Mouse (Mus musculus): ENCODE results near the gene Slc22a15. TPM values are rescaled to one million over a fixed set of nuclear protein-coding genes. Genes with fewer than 3 reads are reported as not detected.

Gene Slc22a15
- polyA plus RNA-seq (2015; fragmentation: Nextera tagmentation; extraction: Ambion mirVana), result 4.1 and 5.2 TPM in 2 replicates

DNA sequence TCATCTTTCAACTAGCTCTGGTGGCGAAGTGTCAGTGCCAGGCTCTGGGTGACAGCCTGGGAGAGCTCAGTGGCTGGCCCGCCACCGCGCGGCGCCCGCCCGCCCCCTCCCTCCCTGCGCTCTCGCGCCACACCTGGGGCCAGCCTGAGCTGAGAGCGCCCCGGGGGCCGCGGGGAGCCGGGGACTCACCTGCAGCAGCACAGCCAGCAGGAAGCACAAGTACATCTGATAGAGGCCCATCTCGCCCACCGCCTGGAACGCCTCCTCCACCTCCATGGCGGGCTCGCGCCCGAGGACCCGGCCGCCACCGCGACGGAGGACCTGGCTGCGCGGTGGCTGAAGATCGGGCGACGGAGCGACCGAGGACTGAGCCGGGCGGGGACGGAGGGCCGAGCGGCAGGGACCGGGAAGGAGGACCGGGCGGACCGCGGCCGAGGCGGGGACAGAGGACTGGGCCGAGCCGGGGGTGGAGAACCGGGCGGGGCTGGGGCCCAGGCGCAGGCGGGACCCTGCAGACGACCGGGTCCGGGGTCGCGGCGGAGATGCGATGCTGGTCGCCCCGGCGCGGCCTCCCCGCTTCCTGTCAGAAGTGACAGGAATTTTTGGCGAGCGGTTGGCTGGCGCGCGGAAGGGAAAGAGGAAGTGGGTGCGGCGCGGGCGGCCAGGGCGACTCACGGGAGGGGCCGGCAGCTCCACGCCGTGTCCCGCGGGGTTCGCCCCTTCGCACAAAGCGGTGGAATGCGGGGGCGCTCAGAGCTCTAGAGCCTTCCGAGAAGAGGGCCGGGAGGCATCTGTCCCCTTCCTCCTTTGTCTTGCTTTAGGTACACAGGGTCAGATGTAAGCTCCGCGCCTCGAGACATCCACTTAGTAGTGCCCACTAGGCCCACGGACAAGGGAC, at the start of gene Slc22a15:
Gene Slc22a15 (minus strand): TSS at position 611 of the 898 bp plus-strand sequence.
- peak; percentile 90 for ATAC-seq (ENCODE audit: low FRiP score, low TSS enrichment)
- Histone ChIP-seq H3K36me3 (ENCODE audit: control insufficient read depth, insufficient read depth, low read length) (no peaks in the 10 kb centered on the region), H3K9me3 (ENCODE audit: control insufficient read depth, low read length) (no peaks in the 10 kb centered on the region), H3K9ac (ENCODE audit: low read length) (peak within 1 kb of the TSS; percentile 97), H3K4me1 (replicated peaks; ENCODE audit: control insufficient read depth, insufficient read depth) (0 out of 2 replicates have a peak, but pooled peaks cover 3% of the 10 kb centered on the region), H3K4me3 (ENCODE audit: low read depth, low read length) (peak within 1 kb of the TSS; percentile 92), H3K27me3 (ENCODE audit: control insufficient read depth, insufficient read depth, low read length) (no peaks in the 10 kb centered on the region), H3K27ac (replicated peaks) (peak within 1 kb of the TSS; percentile 93), H3K4me2 (replicated peaks; ENCODE audit: low read depth) (peak within 1 kb of the TSS; percentile 87)
- peak; percentile 82 for DNase-seq (ENCODE audit: low spot score)
- under 1% methylated on average over 84 of the region's 92 CpGs for WGBS
- no peak for TF ChIP-seq EP300 (optimal IDR thresholded peaks at IDR 0.05)
- TF ChIP-seq CTCF (IDR thresholded peaks at IDR 0.05; ENCODE audit: low read depth), result peak; percentile 19; the same call in 1 of the 2 replicates

DNA sequence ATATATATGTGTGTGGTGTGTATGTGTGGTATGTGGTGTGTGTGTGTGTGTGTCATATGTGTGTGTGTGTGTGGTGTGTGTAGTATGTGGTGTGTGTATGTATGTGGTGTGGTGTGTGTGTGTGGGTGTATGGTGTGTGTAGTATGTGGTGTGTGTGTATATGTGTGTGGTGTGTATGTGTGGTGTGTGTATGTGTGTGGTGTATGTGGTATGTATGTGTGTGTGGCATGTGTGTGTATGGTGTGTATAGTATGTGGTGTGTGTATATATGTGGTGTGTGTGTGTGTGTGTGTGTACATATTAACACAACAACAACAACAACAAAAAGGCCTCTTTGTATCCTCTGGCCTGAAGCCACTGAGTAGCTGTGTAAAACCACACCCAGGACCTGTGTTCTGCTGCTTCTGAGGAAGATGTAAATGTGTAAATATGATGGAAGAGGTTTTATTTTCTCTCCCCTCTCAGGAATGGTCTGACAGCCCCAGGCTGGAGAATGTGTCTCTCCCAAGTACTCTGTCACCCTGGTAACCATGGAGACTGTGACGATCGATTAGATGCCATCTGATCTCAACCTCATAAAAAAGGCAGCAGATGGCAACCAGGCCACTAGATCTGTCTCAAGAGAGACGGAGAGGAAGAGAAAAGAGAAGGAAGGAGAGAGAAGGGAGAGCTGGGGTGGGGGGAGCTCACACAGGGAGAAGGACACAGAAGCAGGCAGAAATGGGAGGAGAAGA, 42.7 kb upstream of the Slc22a15 start:
- no peak overlapping the region for H3K4me2 ChIP-seq (replicated peaks; ENCODE audit: low read depth)
- no peak for DNase-seq (ENCODE audit: low spot score)
- H3K9me3 ChIP-seq (ENCODE audit: control insufficient read depth, low read length), result no peaks in the 10 kb centered on the region
- H3K9ac ChIP-seq (ENCODE audit: low read length), result no peak overlapping the region
- WGBS, result 44% methylated on average over 3 of the region's 3 CpGs
- H3K27ac ChIP-seq (replicated peaks), result no peak overlapping the region
- ATAC-seq (ENCODE audit: low FRiP score, low TSS enrichment), result no peak
- no peak overlapping the region for H3K4me3 ChIP-seq (ENCODE audit: low read depth, low read length)
- no peaks in the 10 kb centered on the region for H3K27me3 ChIP-seq (ENCODE audit: control insufficient read depth, insufficient read depth, low read length)
- no peaks in the 10 kb centered on the region for H3K36me3 ChIP-seq (ENCODE audit: control insufficient read depth, insufficient read depth, low read length)
- no peaks in the 10 kb centered on the region for H3K4me1 ChIP-seq (replicated peaks; ENCODE audit: control insufficient read depth, insufficient read depth)
- TF ChIP-seq EP300 (optimal IDR thresholded peaks at IDR 0.05) (no peak), CTCF (IDR thresholded peaks at IDR 0.05; ENCODE audit: low read depth) (no peak)

- Histone ChIP-seq H3K4me3 (ENCODE audit: low read depth, low read length) (no peak overlapping the region), H3K9ac (ENCODE audit: low read length) (no peak overlapping the region), H3K9me3 (ENCODE audit: control insufficient read depth, low read length) (no peaks in the 10 kb centered on the region), H3K27ac (replicated peaks) (no peak overlapping the region), H3K4me2 (replicated peaks; ENCODE audit: low read depth) (no peak overlapping the region), H3K27me3 (ENCODE audit: control insufficient read depth, insufficient read depth, low read length) (no peaks in the 10 kb centered on the region), H3K36me3 (ENCODE audit: control insufficient read depth, insufficient read depth, low read length) (no peaks in the 10 kb centered on the region), H3K4me1 (replicated peaks; ENCODE audit: control insufficient read depth, insufficient read depth) (no peaks in the 10 kb centered on the region)
- WGBS, result 76% methylated on average over 7 of the region's 7 CpGs
- DNase-seq (ENCODE audit: low spot score), result no peak
- TF ChIP-seq EP300 (optimal IDR thresholded peaks at IDR 0.05) (no peak), CTCF (IDR thresholded peaks at IDR 0.05; ENCODE audit: low read depth) (no peak)
- ATAC-seq (ENCODE audit: low FRiP score, low TSS enrichment), result no peak
These were observed 40.1 kb upstream of the Slc22a15 start for GRCm38 (mm10) chr3:101964352-101964751.

GRCm38 (mm10) chr3:101963501-101963900, 39.2 kb upstream of the Slc22a15 start:
- no peak for ATAC-seq (ENCODE audit: low FRiP score, low TSS enrichment)
- no peak overlapping the region for H3K4me2 ChIP-seq (replicated peaks; ENCODE audit: low read depth)
- 33% methylated on average over 9 of the region's 9 CpGs for WGBS
- H3K36me3 ChIP-seq (ENCODE audit: control insufficient read depth, insufficient read depth, low read length), result no peaks in the 10 kb centered on the region
- H3K4me3 ChIP-seq (ENCODE audit: low read depth, low read length), result no peak overlapping the region
- no peak overlapping the region for H3K9ac ChIP-seq (ENCODE audit: low read length)
- TF ChIP-seq CTCF (IDR thresholded peaks at IDR 0.05; ENCODE audit: low read depth) (no peak), EP300 (optimal IDR thresholded peaks at IDR 0.05) (no peak)
- no peak for DNase-seq (ENCODE audit: low spot score)
- H3K27ac ChIP-seq (replicated peaks), result no peak overlapping the region
- H3K4me1 ChIP-seq (replicated peaks; ENCODE audit: control insufficient read depth, insufficient read depth), result no peaks in the 10 kb centered on the region
- no peaks in the 10 kb centered on the region for H3K9me3 ChIP-seq (ENCODE audit: control insufficient read depth, low read length)
- no peaks in the 10 kb centered on the region for H3K27me3 ChIP-seq (ENCODE audit: control insufficient read depth, insufficient read depth, low read length)

DNA sequence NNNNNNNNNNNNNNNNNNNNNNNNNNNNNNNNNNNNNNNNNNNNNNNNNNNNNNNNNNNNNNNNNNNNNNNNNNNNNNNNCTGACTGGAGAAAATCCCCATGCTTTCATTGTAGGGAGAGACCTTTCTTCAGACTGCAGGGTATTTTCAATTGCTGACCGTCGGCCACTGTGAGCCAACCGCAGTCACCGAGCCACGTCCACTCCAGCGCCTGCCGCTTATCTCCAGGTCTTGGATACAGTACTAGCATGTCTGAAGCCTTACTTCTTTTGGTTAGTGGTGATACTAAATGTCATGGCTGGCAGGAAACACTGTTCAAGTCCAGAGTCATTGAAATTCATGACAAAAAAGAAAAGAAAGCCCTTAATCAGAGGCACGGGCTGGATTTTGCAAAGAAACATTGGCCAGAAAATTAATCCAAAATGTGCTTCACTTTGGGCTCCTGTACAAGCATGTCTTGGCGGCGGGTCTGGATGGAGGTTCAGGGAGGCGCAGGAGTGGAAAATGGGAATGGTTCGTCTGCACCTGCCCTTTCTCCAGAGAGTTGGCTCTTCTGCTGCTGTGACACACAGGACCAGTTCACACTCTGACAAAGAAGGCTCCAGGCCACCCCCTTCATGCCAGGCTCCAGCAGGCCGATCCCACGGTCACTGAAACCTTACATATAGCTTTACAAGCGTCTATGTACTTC, 37.0 kb upstream of the Slc22a15 start:
- 91% methylated on average over 15 of the region's 15 CpGs for WGBS
- Histone ChIP-seq H3K27ac (replicated peaks) (no peak overlapping the region), H3K4me1 (replicated peaks; ENCODE audit: control insufficient read depth, insufficient read depth) (no peaks in the 10 kb centered on the region), H3K27me3 (ENCODE audit: control insufficient read depth, insufficient read depth, low read length) (no peaks in the 10 kb centered on the region), H3K4me2 (replicated peaks; ENCODE audit: low read depth) (no peak overlapping the region), H3K36me3 (ENCODE audit: control insufficient read depth, insufficient read depth, low read length) (no peaks in the 10 kb centered on the region), H3K9me3 (ENCODE audit: control insufficient read depth, low read length) (no peaks in the 10 kb centered on the region), H3K4me3 (ENCODE audit: low read depth, low read length) (no peak overlapping the region), H3K9ac (ENCODE audit: low read length) (no peak overlapping the region)
- TF ChIP-seq EP300 (optimal IDR thresholded peaks at IDR 0.05), result no peak
- TF ChIP-seq CTCF (IDR thresholded peaks at IDR 0.05; ENCODE audit: low read depth), result no peak
- ATAC-seq (ENCODE audit: low FRiP score, low TSS enrichment) (no peak), DNase-seq (ENCODE audit: low spot score) (no peak)
